Mouse (Mus musculus) inflammation-experienced regulatory T-cells, adult 6 months (primary cell): ENCODE results near the gene Drc3. TPM values are rescaled to one million over a fixed set of nuclear protein-coding genes. Genes with fewer than 3 reads are reported as not detected.

Experiments
- ATAC-seq: one replicate; pipeline ENCODE4 v1.8.0; 2017
- polyA plus RNA-seq, 3 experiments: library from polyadenylated mRNA; unstranded; fragments of 100-300 nt; shearing (Covaris generic); gene quantifications; one replicate each; pipeline ENCODE4 v1.2.1; 2017

Gene Drc3
- polyA plus RNA-seq, 3 experiments from 2014 or later, result 0.25 to 0.87 (median 0.42) TPM

DNA sequence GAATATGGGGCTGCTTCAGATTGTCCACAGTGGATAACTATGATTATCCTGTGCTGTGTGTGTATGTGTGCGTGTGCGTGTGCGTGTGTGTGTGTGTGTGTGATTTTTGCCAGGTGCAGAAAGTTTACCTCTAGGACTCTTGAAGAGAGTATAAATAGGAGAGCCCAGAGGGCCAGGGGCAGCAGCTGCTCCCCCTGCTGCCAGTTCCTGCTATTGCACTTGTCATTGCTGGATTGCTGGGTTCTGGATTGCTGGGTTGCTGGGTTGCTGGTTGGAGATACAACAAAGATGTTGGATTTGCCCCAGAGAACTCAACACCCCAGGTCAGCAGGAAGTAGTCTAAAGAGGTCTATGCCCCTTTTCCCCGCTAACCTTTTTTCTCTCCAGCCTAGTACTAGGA lies 14.8 kb upstream of the Drc3 start:
- ATAC-seq, result no peak

DNA sequence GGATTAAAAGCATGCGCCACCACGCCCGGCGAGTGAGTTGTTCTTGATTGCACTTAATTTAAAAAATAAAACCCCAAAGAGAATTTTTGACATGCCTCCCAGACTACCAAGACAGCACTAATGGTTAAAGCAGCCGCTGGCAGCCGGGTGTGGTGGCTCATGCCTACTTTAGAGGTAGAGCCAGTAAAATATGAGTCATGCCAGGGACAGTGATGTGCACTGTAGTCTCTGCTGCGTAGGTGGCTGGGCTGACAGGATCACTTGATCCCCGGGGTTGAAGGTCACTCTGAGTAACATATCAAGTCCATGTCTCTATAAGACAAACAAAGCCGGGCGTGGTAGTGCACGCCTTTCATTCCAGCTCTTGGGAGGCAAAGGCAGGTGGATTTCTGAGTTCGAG lies 13.8 kb upstream of the Drc3 start:
- ATAC-seq, result no peak

DNA sequence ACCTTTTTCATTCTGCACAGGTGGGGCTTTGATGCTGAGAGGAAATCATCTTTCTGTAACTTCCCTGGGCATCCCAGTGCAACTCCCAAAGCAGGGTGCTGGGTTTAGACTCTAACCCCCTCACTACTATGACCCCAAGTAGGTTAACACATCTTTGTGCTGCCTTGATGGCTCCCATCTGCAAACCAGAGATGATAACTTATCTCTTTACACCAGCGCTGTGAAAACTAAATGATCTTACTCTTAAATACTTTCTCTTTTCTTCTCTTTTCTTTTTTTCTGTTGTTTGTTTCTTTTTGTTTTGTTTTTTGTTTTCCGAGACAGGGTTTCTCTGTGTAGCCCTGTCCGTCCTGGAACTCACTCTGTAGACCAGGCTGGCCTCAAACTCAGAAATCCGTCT lies 7.3 kb upstream of the Drc3 start:
- ATAC-seq, result no peak

DNA sequence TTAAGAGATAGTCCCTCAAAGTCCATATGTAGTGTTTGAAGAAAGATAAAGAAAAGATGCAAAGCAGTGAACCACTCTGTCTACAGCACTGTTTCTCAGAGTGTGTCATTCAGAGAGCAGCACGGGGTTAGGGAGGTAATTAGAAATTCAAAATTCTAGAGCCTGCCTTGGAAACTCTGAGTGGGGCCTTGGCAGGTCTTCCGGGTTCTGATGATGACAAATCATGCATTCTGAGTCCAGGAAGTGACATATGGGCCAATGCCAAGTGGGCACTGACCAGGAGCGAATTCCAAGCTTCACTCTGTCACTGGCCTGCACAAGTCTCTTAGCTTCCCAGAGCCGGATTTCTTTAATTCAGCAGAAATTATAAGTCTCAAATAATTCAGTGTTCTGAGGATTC lies 6.6 kb upstream of the Drc3 start:
- ATAC-seq, result no peak

DNA sequence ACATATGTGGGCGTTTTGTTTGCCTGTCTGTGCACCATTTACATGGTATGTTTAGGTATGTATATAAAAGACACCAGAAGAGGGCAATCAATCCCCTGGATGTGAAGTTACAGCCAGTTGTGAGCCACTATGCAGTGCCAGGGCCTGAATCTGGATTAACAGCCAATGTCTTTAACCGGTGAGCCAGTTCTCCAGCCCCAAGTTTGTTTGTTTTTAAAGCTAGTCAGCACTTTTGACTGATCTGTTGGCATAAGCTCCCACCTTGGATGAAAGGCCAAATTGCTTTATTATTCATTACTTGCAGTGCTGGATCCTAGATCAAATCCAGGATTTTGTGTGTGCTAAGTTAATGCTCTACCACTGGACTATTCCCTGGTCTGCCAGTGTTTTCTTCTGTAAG lies 1.7 kb upstream of the Drc3 start:
- no peak for ATAC-seq

DNA sequence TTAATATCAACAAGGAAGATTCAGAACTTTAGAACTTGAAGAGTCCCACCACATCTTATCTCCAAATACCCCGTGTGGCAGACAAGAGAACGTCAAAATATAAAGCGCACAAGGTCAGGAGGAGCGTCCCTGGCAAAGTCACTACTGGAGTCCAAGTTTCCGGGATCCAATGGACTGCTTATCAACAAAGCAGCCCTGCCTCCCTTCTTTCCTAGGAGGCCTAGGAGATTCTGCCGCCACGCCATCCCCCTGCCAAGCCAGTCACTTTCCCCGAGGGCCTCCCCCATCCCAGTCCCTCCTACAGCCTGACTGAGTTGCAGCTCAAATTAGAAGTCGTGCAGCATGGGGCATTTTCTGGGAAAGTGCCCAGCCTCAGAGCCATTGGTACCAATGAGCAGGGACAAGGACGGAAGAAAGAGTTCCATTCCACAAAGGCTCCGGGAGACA lies 1.2 kb upstream of the Drc3 start:
- ATAC-seq, result no peak

DNA sequence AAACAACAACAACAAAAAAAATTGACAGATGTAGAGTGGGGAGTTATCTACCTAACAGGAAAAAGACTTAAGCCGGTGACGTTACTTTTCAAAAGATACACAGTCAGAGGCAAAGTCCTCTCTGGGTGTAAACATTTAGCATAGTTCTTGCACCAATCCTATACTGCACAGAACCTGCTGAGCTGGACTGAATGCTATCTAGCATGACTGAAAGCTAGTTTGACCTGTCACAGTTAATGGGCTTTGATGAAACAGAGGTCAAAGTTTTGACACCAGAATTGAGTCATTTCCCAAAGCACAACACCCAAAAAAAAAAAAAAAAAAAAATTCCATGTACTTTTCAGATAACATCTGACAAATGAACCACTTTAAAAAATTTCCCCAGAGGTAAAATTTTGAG lies 2.8 kb downstream of the Drc3 start:
- no peak for ATAC-seq

DNA sequence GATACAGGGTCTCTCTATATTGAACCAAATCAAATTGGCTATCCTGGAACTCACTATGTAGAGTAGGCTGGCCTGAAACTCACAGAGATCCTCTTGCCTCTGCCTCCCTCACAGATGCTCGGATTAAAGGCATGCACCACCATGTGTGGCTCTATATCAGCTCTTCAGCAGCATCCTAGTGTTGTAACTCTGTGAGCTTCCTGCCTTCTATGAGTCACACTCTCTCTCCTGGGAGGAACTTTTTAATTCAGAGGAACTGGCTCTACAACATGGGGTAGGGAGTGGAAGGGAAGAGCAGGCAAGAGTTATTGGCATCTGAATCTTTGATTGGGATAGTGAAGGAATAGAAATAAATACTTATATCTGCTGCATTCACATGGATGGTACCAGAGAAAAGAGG lies 4.0 kb downstream of the Drc3 start:
- no peak for ATAC-seq

DNA sequence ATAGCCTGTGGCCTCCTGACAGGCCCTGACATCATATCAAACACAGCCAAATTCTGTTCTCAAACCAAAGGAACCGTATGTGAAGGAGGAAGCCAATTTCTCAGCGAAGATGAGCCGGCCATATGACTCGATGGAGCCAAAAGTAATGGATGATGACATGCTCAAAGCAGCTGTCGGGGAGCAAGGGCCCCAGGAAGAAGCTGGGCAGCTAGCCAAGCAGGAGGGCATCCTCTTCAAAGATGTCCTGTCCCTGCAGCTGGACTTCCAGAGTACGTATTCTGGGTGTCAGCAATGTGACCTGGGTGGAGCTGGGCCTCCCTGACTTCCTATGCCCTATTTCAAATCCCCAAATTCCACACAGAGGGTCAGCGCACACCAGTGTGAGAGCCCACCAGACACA lies 5.4 kb downstream of the Drc3 start:
- ATAC-seq, result no peak

DNA sequence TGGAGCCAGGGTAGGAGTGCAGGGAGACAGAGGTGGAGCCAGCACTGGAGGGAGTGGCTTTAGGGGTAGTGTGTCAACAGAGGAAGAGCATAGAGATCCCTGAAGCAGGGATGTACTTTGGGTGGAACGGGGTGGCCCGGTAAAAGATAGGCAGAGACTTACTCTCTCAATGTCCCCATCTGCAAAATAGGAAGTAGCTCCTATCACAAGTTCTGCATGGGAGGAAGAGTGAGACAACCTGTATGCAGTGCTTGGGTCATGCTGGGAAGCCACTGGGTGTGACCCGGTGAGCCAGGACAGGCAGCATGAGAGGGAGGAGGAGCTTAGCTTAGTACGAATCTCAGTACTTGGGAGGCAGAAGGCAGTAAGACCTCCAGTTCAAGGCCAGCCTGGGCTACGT lies 6.0 kb downstream of the Drc3 start:
- no peak for ATAC-seq

DNA sequence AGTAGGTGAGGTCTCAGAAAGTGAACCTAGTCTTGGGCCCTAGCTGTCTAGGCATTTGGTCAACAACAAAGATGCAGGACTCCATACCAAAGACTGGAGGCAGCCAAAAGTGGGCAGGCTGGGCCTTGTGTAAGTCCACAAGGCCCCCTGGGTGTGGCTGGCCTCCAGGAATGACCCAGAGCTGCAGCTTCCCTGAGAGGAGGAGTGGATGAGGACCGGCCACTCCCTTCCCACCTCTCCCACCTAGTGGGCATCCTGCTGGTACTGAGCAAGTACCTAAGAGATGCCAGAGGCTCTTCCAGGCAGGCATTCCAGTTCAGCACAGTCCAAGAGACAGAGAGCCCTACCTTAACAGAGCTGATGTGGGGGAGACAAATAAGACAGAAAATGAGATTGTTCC lies 6.8 kb downstream of the Drc3 start:
- ATAC-seq, result no peak

DNA sequence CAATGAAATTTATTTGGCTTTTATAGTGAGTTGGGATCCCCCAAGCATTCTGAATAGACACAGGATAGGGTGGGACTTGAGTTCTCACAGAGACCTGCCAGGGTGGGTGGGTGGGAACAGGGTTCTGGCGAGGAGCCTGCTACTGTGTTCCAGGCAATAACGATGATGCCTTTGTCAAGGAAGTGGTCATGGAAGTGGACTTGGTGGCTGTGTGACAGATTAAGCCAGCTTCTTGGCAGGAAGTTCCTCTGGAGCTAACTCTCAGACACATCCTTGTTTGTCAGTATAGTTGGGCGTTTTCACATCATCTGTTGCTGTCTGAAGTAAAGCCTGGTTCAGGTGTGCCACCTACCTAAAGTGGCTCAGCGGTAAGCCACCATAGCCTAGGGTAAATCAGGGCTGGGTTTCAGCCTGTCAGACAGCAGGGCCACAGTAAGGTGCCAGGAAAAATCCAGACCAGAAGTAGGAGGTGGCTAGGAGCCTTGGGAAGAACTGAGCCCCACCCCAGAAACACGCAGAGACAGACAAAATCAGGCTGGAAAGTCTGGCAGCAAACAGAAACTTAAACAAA lies 7.6 kb downstream of the Drc3 start:
- ATAC-seq, result no peak

DNA sequence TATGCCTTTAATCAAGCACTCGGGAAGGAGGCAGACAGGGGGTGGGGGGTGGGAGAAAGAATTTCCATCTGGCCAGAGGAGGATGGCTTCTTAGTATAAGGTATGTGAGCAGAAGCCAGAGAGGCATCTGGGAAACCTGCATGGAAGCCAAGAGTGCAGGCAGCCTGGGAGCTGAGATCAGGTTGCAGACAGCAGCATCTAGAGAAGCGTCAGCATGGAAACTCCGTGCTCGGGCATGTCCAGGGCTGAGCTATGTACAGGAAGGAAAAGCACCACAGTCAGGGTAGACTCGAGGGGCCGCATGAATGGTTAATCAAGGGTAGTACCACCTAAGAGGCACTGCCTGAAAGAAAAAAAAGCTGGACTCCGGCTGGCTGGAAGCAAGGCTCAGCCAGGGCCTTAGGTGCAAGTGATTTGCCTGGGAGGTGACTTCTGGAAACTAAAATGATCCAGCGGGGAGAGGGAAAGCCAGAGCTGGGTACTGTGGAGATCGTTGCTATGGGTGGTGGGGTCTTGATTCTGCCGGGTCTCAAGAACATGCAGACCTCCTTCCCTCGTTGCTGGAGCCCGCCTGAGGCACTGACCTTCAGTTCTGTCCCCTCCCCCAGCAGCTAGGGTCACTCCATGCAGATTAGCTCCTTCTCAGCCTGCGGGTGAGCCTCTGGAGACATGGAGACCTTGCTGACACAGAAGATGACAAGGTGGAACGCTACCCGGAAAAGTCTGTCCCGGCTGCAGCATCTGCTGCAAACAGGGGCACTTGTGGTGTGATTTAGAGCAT lies 13.3 kb downstream of the Drc3 start:
- no peak for ATAC-seq

DNA sequence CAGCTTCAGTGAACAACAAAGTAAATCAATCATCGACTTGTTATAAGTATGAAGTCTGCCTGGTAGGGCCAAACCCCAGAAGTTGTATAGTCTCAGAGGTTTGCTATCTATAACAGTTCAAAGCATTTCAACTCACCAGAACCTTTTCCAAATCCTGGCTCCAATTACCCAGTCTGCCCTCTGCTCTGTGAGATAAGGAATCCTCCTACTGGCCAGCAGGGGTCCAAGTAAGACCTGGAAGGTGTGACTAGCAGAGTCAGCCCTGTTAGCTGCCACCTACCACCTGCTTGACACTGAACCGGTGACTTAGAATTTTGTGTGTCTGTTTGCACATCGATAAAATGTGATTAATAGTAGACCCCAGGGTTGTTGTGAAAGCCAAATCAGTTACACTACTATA lies 14.1 kb downstream of the Drc3 start:
- ATAC-seq, result no peak

DNA sequence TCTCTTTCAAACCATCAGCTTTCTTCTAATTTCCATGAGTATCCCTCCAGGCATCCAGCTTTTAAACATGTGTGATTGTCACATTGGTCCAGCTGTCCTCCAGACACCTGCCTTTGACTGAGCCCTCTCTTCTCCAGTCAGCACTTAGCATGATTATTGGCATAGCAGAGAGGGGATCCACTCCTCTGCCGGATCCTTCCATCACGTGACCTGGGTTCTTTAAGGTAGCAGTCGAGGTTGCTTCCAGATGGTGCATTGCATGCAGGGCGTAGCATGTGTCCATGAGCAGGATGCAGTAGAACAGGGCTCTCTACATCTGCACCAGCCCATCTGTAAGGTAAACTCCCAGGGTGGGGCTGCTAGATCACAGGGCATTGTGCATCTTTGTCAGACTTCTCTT lies 15.8 kb downstream of the Drc3 start:
- ATAC-seq, result no peak

DNA sequence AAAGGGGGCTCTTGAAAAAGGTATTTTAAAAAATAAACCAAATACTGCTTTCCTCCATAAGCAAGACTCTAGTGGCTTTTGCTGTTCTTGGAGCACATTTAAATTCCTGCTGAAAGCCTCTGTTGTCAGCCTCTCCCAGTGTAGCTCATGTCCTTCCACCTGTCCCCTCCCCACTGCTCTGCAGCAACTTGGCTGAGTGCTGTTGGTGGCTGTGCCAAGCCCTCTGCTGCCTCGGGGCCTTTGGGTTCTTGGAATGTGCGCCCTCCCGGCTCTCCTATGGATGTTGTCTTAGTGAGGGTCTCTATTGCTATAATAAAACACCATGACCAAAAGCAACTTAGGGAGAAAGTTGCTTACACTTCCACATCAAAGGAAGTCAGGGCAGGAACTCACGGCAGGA lies 16.3 kb downstream of the Drc3 start:
- ATAC-seq, result no peak

DNA sequence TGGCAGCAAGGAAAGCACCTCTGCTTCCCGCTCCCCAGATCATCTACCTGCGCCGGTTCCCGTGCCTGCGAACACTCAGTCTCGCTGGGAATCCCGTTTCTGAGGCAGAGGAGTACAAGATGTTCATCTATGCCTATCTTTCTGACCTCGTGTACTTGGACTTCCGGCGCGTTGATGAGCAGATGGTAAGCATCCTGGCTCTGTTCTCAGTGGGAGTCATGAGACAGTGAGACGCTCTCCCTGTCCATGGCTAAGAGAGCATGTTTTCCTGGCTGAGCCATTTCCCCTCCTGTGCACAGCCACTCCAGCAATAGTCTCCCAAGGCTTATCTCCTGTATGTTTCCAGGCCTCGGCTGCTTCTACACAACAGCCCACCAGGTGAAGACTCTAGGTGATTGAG lies 17.3 kb downstream of the Drc3 start:
- no peak for ATAC-seq

DNA sequence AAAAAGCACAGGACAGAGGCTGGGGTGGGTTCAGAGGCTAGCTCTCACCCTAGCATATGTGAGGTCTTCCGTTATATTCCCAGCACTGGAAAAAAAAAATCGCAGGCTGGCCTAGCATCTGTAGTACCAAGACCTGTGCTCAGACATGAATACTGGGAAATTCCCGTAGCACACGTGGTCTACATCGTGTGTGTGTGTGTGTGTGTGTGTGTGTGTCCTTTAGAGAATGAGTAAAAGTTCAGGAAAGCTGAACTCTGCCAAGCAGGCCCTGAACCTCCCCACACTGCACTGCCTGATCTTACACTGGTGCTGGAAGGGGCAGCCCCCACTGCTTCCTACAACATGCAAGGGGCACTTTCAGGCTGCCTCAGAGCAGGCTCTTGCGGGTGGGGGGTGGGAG lies 21.4 kb downstream of the Drc3 start:
- no peak for ATAC-seq

DNA sequence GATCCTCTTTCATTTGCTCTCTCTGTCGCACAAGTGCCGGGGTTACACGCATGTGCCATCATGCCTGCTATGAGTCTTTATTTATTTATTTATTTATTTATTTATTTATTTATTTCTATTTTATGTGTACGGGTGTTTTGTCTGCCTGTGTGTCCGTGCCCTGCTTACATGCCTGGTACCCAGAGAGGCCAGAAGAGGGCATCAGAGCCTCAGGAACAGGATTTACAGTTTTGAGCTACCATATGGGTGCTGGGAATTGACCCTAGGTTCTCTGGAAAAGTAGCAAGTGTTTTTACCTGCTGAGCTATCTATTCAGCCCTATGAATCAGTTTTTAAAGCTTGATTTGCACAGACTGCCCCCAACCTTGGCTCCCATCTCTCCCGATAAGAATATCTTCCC lies 30.4 kb downstream of the Drc3 start:
- ATAC-seq, result no peak

DNA sequence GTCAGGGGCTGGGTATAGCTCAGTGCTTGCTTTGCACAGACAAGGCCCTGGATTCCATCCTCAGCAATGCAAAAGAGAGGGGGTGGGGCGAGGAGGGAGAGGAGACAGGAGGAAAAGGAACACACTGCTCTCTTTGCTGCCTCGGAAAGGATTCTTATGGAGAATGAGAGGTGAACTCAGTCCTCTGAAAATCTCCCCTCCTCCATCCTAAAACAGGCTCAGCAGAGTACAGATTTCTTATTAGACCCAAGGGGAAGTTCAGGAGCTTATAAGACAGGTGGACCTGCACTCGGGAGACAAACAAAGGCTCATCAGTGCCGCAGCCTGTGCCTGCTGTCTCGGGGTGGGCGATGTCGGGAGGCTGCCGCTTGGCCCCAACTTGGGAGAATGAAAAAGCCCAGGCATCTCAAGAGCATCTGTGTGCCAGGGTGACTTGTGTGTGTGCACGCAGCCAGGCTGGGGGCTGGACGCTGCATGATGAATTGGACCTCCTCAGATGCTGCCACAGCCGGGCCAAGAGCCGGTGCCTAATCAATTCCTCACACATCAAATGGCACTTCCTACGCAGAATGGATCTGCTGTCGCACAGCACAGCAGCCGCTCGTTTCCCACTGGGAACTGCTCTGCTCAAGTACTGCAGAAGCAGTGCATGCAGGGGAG lies 31.8 kb downstream of the Drc3 start:
- no peak for ATAC-seq

DNA sequence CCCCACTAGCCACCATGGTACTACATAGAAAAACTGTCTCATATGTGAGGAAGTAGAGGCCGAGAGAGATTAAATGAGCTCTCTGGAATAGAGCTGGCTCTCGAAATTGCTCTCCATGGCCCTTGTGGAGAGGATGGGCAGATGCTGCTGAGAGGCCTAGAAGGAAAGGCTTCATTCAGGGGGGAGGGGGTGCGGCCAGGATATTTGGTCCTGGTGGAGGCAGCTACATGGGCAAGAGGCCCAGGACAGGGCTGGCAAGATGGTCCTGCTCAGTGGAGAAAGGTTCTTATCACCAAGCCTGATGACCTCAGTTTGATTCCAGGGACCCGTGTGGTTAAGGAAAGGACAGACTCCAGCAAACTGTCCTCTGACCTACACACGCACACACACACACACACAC lies 32.8 kb downstream of the Drc3 start:
- no peak for ATAC-seq

DNA sequence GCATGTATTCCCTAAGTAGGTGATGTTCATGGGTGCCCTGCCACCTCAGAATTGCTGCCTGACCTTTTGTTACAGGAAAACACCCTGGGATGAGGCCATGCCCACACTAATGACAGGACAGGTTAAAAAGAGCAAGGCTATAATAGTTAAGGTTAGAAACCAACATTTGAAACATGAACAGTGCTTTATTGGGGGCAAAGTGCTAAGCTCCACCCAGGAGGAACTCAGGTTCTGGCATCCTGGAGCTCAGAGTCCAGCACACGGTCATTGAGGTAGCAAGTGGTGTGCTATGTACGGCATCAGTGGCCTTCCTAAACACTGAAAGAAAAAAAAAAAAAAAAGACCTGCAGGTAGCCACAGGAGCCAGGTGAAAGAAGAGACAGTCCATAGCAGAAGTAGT lies 34.8 kb downstream of the Drc3 start:
- ATAC-seq, result no peak

DNA sequence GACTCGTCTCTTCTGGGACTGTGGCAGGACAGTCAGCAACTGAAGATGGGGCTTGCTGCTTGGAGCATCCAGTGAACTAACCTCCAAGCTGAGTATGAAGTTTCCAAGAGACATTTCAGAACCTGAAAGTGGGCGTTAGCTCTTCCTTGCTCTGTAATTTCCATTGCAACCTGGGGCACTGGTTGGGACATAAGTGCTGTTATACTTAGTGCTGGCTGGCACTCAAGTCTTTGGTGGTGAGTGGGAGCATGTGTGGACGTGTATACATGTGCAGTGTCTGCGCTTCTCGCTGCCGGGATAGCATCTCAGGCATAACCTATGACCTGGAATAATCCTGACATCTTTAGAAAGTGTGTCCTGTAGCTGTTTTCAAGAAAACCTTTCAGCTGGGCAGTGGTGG lies 38.2 kb downstream of the Drc3 start:
- ATAC-seq, result no peak

DNA sequence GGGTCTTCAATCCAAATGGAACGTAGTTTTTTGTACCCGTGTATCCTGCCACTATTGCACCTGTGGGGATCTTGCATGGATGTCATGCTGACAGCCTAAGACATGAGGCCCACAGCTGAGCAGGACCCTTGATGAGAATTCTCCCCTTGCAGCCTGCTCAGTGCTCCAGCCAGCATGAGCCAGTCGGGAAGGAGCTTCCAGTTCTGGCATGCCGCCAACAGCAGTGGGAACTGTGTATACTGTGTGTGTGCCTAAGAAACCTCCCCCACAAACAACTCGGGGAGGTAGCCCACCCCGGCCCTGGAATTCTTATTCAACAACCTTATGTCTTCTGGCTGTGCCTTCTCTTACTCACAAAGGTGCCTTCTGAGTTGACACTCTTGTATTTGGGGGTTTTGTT lies 43.4 kb downstream of the Drc3 start:
- no peak for ATAC-seq
